Mouse (Mus musculus): Measurements from ENCODE around the gene Snx1.

DNA sequence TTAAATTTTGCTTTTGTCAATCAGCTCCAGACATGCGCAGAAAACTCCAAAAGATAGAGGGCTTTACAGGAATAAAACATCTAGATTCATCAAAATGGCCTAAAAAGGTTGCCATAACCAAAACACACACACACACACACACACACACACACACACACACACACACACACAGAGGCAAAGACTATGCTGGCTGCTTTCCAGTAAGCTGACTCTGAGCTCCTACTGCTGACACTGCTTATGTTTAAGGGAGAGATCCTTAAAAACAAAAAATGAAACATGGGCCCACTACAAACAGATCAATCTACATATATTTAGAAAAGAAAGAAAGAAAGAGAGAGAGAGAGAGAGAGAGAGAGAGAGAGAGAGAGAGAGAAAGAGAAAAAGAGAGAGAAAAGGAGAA, 73.7 kb downstream of the Snx1 start:
- TF ChIP-seq CTCF (IDR thresholded peaks at IDR 0.05; ENCODE audit: extremely low read depth, insufficient read depth, insufficient read length, insufficient replicate concordance): no peak
- no peak for TF ChIP-seq POLR2A (IDR thresholded peaks at IDR 0.05; ENCODE audit: low read depth, low read length)
